Mouse (Mus musculus) cerebellum, adult 9-10 months (tissue): ENCODE results near the gene Slc25a12.
"Not testable (repeated sequence)": the region's sequence is repeated elsewhere in the genome, so short reads cannot be mapped to it uniquely, and the experiment has no call there.

Source experiments
- DNase-seq: peaks from one replicate; pipeline ENCODE4 v3.0.0; 2022

Gene Slc25a12

DNA sequence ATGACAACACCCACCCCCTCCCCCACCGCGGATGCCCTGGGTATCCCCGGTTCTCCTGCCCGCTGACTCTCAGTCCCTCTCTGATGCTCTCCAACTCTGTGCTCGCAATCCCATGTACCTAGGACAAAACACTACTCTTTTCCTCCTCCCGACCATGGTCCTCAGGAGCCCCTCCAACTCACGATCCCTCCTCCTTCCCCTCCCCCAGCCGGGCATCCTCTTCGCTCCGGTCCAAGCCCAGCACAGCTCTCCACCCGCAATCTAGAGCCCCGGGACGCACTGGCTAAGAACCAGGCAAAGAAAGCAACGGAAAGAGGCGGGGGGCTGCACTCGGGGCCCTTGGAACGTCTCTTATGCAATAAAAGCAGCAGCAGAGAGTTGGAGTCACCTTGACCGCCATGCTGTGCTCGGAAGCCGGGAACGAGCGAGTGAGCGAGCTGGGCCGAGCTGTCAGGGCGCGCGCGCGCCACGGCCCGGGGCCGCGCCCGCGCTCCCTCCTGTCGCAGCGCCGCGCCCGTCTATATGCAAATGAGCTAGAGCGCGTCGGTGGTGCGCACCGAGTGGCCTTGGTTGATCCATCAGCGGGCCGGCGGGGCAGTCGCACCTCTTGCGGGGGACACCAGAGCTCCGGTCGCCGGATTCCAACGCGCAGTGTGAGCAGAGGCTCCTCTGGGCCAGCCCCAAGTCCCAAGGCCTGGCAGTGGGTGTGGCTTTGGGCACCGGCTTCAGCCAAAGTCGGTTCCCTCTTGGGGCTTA, at the start of gene Slc25a12:
Gene Slc25a12, minus strand, starts transcription at position 625 of the 756 bp plus-strand sequence.
- peak; percentile 84 for DNase-seq

DNA sequence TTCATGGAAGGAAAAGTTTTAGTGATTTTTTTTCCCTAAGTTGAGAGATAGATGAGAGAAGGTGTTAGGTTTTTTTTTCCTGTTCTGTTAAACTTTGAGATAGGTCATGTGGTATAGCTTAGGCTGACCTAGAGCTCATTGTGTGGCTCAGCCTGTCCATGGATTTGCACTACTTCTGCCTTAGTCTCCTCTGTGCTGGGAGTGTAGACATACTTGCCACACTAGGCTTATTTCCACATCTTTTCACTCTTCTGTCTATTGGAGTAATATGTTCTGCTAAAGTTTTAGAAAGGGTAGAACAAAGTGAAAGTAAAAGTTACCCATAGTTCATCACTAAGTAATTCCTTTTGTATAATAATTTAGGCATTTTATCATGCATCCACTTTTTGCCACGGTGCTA, 38.1 kb upstream of the Slc25a12 start:
- no peak for DNase-seq

DNA sequence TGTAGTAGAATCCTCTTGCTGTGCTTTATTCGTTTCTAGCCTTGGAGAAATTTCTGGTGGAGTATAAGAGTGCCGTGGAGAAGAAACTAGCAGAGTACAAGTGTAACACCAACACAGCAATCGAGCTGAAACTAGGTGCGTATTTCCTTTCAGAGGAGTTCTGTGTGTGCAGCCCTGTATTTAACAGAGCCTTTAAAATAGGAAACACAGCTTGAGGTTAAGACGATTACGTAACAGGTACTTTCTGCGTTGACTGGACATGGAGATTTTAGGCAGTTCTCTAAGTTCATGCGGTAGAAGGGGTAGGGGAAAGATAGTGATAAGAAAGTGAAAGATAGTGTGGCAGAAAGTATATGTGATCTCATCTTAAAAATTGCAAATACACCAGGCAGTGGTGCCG, 22.3 kb upstream of the Slc25a12 start:
- no peak for DNase-seq

DNA sequence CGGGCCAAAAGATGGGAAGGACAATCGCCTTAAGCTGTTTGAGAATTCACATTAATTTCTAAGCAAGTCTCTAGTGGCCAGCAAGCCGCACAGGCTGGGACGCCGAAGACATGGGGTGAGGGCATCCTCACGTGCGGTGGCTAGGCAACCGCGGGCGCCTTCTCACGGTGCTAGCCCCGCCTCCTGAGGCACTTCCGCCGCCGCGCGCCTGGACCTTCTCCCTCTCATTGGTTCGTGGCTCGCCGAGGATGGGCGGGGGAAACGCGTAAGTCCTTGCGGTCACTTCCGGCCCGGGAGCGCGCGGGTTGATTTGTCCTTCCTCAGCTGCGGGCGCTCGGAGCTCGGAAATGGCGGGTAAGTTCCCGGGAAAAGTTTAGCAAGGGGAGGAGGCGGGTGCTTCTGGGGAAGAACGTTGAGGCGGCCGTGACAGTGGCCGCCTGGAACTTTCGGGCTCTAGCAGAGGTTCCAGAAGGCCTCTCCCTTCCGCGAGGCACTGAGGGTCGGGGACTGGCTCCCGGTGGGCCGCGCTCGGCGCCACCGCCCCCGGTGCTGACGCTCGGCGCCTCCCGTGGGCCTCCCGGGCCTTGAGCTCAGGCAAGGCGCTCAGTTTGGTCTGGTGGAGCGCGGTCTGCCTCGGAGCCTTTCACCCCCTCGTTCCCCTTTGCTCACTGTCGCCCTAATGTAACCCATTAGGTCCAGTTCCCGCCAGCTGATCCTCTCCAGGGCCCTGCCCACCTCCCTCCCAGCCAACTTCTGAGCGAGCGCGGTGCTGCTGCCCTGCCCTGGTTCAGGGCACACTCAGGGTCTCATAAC, 21.6 kb upstream of the Slc25a12 start, which contains the start of gene Hat1:
Gene Hat1, plus strand, starts transcription at position 8 of the 813 bp plus-strand sequence.
- peak; percentile 91 for DNase-seq

DNA sequence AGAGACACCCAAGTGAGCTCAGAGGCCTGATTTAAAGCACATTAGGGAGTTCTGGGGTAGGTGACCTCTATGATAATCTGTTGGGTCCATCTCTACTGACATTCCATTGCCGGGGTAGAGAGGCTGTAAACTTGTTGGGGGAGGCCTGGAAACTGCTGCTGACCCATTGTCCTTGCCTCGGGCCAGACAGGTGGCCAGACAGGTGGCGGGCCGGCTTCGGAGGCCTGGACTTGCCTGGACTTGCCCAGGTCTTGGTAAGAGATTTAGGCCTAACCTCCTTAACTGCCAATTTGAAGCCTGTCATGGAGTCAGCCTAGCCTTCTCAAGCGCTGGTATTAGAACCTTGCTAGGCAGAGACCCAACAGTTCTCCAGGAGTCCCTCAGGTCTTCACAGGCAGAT, 20.2 kb upstream of the Slc25a12 start:
- DNase-seq = no peak

DNA sequence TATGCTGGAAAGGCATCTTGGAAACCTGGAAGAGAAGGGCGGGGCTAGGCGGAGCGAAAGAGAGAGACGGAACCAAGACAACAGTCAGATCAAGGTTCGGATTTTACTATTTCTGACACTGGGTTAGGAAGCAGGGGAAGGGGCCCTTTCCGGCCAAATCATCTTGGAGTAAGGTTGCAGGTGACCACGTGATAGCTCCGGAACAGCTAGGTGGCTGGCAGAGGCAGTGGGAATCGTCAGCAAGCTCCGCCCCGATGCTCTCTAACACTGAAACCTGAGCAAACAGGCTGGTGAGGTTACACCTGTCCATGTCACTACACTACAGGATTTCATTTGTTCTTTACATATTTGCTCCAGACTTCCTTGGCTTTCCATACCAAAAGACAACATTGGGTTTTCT, 16.3 kb upstream of the Slc25a12 start:
- DNase-seq = no peak

DNA sequence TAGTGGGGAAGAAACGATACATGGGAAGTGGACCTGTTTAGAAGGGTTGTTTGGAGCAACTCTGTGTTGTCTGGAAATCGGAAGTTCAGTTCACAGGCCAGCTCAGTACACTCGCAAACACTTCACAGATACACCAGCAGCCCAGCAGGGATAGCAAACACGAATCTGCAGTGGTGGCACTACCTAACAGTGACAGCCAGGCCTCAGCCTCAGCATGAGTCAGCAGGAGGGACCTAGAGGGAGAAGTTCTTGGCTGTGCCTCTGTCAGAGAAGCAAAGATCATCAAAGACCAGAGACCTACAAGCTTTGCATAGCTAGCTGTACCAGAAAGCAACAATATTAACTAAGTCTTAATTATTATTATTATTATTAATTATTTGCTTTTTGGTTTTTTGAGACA, 14.4 kb upstream of the Slc25a12 start:
- no peak for DNase-seq

DNA sequence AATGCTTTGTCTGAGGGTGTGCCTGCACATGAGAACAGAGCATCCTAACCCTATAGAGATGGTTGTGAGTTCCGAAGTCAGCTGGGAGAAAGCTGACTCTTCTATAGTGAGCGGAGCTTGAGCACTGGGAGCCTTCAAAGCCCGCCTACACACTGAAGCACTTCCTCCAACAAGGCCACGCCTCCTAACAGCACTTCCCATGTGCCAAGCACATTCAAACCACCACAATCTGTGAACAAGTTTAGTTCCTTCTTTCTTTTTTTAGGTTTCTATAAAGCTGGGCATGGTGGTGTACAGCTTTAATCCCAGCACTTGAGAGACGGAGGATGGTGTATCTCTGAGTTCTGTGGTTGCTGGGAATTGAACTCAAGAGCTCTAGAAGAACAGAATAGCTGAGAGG, 9.9 kb upstream of the Slc25a12 start:
- no peak for DNase-seq

DNA sequence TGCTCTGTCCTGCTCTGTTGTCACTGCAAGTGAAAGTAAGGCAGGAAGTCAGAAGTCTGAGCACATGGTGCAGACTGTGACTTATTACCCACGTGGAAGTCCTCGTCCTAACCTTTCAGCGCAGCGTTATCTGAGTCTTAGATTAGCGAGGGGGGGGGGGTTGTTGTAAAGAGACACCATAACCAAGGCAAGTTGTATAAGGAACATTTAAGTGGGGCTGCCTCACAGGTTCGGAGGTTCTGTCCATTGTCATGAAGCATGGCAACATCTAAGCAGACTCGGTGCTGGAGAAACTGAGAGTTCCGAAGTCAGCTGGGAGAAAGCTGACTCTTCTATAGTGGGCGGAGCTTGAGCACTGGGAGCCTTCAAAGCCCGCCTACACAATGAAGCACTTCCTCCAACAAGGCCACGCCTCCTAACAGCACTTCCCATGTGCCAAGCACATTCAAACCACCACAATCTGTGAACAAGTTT, 8.9 kb upstream of the Slc25a12 start:
- DNase-seq = no peak

DNA sequence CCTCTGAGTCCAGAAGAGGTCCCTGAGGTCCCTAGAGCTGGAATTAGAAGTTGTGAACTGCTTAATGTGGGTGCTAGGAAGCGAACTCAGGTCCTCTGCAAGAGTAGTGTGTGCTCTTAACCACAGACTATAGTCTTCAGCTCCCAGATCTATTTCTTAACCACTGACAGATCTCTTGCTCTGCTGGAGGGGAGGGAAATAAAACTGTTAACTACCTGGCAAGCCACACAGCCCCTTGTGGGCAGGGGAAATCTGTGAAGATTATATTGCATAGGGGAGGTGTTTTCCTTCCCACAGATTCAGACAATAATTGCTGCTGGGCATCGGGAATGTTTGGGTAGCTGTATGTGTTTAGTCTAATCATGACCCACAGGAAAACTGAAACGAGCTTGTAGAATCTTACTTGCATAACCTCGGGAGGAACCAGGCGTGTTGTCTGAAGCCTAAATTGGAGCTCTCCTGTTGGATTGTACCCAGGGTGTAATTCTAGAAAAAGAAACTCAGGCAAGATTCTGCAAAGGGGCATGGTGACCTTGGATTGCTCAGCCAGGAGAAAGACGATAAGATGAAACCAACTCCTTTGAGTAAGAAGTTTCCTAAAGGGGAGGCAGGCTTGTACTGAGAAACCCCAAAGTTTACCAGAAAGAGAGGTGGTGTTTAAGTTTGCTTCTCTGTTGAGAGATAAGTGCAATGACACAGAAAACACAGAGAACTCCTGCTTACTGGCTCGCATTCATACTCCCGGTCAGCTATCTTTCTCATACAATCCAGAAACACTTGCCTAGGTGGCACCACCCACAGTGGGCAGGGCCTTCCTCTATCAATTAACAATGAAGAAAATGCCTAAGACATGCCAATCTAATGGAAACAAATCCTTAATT, 7.0 kb upstream of the Slc25a12 start:
- DNase-seq = no peak

DNA sequence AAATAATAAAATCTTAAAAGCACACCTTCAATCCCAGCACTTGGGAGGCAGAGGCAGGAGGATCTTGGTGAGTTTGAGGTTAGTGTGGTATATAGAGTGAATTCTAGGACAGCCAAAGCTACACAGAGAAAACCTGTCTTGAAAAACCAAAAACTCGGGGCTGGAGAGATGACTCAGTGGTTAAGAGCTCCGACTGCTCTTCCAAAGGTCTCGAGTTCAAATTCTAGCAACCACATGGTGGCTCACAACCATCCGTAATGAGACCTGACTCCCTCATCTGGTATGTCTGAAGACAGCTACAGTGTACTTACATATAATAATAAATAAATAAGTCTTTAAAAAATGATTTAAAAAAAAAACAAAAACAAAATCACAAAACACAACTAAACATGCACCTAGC, 4.7 kb upstream of the Slc25a12 start:
- DNase-seq = not testable (repeated sequence)

DNA sequence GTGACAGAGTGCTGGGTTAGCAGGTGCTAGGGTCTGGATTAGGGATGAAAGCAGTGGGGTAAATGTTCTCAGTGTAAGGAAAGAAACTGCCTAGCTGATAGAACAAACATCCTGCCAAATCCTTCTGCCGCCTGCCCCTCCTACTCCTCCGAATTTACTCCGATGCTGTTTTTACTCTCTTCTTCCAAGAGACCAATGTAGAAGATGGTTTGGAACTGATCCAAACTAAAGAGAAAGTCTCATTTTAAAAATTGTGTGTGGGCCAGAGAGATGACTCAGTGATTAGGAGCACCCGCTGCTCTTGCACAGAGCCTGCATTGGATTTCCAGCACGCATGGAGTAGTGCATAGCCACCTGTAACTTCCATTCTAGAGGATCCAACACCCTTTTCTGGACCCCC, 4.2 kb upstream of the Slc25a12 start:
- no peak for DNase-seq

DNA sequence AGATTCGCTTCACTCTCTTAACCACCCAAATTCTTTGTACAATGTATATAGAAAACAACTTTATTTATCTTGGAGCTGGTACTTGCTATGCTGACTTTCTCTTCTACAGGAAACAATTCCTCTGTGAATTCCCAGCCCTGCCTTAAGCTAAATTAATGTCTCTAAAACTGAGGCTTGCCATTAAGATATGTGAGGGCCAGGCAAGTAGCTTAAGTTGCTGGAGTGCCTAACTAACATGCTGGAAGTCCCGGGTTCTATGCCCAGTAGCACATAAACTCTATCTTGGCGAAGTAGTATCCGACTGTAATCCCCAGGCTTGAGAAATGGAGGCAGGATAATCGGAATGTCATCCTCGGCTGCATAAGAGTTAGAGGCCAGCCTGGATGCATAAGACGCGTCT, 537 bp upstream of the Slc25a12 start:
- no peak for DNase-seq

DNA sequence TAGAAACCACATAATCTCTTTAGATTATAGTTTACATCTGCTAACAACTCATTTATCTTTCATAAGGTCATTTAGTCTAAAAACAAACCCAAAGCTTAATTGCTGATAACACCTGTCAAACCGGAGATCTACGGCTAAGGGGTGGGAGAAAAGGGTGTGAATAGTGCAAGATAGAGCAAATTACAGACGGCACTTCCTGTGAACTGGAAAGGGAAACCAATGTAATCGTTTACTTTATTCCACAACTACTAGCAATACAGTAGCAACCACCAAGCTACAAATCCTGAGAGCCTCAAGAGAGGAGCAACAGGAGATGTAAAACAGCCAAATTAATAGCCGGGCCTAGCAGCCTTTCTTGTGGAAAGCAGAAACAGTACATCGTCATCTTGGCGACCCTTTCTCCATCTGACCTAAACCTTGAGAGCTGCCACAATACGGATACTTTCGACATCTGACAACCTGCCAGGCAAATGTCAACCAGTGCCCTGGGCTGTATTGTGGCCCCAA, 878 bp downstream of the Slc25a12 start:
- DNase-seq = peak; percentile 66

DNA sequence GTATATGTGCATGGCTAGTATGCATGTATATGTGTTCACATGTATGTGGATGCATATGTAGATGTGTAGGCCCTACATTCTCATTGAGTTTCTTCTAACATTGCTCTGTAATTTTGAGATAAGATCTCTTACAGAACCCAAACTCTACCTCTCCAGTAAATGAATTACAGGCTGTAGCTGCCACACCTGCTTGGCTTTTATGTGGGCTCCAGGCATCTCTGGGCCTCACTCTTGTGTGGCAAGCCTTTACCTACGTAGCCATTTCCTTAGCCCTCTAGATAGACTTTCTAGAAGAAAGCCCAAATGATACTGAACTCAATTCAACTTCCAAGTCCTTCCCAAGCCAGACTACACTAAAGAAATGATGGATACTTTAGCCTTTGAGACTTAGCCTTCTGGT, 7.4 kb downstream of the Slc25a12 start:
- no peak for DNase-seq

DNA sequence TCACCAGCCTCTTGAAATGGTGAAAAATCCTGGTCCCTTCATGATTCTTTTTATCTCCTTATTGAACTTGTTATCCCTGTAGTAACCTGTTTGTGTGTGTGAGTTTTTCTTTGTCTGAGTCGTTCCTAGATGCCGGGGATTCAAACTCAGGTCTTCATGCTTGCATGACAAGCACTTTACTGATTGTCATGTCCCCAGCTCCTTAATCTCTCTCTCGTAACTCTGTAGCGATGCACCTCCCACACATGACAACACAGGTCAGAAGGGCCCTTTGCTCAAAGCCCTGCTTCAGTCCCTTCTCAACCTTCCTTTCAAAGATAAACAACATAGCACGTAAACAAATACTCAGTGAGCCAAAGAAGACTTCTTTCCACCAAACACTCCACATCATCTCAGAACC, 9.2 kb downstream of the Slc25a12 start:
- no peak for DNase-seq

DNA sequence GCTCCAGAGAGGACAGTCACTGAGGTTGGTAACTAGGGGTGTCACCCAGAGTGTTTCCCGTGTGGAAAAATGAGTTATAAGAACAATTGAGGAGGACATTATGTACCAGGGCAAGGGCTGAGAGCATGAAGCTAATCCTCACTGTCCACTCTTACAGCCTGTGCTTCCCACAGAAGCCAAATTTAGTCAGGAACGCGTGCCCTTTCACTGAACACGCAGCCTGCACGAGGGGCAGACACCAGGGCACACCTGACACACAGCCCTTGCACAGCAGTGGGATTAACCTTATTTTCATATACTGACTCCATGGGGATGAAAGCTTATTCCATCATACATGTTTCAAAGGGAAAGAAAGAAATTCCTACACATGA, 13.5 kb downstream of the Slc25a12 start:
- no peak for DNase-seq

DNA sequence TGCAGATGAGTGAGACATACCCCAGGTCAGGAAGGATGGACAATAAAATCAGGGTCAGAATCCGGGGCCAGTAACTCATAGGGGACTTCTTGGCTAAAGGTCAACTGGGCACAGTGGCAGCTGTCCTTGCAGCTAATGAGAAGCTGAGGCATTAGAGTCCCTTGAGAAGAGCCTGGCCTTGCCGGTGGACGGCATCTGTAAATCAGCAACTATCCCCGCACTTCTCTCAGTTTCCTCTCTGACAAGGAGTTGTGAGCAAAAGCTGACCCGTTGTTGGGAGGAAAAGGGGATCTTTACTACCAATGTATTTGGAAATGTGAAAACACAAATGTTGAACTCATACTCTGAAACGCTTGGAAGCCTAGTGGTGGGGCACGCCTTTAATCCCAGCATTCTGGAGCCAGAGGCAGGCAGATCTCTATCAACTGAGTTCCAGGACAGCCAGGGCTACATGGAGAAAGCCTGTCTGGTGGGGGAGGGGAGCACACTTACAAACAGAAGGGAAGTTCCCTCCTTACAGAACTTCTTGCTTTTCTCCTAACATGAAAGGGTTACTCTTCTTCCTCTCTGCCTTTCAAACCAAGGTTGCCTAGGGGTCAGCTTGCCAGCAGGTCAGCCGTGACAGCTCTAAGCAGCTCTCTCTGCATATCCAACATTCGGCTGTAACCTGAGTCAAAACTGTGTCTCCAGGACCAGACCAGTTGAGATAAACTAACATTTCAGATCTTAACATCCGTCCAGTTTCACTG, 14.1 kb downstream of the Slc25a12 start:
- no peak for DNase-seq

DNA sequence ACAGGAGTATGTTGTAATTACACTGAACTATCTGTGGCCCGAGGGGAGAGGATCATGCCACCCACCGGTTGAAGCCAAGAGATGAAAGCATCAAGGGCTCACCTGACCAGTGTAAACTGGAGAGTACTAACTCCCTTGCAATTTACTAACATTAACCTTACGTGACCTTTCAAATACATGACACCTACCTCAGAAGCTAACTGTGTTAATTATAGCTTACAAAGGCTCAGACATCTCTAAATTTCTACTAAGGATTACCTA, 15.9 kb downstream of the Slc25a12 start:
- no peak for DNase-seq

DNA sequence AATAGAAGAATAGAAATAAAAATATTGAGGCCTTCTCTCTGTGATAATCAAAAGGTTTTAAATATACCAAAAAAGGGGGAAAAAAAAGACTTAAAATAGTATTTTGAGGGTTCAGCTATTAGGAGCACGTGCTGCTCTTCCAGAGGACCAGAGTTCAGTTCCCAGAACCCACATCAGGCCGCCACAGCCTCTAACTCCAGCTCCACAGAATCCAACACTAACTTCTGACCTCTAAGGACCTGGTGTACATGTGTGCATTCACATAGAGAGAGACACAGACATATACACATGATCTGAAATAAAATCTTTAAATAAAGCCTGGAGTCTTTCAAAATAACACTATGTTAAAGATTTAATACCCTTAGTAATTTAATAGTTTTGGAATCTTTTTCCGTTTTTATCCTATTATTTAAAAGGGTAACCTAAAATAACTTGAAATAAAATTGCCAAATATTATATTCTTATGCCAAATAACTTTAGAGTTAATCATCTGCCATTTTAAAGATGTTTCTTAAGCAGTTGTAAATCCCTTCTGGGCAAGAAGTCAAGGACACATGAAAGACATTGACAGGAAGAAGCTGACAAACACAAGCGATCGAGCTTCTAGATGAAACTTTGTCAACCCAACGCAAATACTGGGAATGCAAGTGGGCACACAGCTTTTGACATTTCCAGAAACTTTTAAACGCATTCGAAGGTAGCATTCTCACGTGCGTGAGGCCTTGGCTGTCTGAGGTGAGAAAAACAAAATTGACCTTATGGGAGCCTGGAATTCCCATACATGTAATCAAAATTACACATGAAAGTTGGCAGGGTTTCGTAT, 16.4 kb downstream of the Slc25a12 start:
- DNase-seq = no peak

DNA sequence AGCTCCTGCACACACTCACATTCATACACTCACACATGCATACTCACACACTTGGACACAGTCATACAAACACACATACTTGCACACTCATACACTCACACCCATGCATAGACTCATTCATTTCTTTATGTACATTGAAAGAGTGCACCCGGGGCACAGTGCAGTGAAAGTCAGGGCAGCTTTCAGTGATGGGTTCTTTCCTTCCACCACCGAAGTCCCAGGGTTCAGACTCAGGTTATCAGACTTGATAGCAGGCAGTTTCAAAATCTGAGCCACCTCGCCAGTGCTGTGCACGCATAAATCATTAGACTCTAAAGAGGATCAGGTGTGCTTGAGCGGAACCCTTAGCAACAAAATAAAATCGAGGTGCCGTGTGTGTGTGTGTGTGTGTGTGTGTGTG, 17.4 kb downstream of the Slc25a12 start:
- DNase-seq = no peak

DNA sequence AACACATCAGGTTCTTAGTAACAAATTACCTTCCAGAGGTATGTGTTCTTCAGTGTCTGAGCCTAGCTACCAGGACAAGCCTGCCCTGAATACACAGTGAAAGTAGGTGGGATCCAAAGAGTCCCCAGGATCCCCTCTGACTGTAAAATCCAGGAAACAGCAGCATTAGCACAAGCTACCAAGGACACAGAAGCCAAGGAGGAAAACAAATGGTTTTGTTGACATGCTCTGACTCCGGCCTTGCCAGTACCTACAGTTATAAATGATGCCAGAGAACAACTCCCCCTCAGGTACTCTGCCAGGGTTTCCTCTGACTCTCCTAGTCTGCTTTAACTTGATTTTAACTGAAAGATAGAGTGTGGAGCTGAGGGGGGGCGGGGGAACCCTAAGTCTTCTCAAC, 18.0 kb downstream of the Slc25a12 start:
- DNase-seq = no peak
